Mouse (Mus musculus): ENCODE data around the gene Pbx3. TPM values are rescaled to one million over a fixed set of nuclear protein-coding genes. Genes with fewer than 3 reads are reported as not detected.

Pbx3 gene
- polyA plus RNA-seq, 1 experiment from 2014 or later: 133 TPM

DNA sequence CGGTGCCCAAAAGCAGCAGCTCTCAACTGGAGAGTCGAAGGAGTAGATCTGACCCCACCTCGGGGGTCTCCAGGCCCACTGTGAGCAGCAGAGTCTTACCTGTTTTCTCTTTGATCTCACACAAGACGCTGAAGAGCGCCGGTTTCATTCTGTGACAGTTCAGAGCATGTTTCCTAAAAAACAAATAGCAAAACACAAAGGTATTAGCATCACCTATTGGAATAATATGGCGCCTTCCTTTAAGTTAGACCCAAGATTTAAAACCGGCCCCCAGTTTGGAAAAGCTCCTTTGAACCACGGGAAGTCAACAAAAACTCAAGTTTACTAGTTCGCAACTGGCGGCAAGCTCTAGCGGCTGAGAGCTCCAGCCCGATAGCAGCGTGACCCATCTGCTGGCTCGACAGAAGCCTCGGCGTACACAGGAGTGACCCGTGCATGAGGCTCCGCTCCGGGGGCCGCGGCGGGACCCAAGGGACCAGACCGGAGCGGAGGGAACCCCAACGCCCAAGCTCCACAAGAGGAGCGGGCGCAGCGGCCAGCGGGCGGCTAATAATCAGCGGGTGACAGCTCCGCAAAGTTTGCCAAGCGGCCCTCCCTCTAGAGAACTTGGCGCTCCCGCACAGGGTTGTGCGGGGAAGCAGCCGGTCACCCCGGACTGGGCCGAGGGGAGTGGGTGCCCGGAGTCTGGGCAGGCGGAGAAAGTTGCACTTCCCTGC, 2.1 kb downstream of the Pbx3 start:
- Histone ChIP-seq H3K9ac (peak overlapping the region; percentile 99), H3K27me3 (no peaks in the 10 kb centered on the region), H3K4me1 (replicated peaks) (peaks cover 29% of the 10 kb centered on the region), H3K9me3 (no peaks in the 10 kb centered on the region), H3K4me2 (peak overlapping the region; percentile 88), H3K27ac (peak overlapping the region; percentile 99), H3K4me3 (peak overlapping the region; percentile 92), H3K36me3 (no peaks in the 10 kb centered on the region)
- WGBS: under 1% methylated on average over 42 of the region's 42 CpGs
- no peak for ATAC-seq (ENCODE audit: low FRiP score)

DNA sequence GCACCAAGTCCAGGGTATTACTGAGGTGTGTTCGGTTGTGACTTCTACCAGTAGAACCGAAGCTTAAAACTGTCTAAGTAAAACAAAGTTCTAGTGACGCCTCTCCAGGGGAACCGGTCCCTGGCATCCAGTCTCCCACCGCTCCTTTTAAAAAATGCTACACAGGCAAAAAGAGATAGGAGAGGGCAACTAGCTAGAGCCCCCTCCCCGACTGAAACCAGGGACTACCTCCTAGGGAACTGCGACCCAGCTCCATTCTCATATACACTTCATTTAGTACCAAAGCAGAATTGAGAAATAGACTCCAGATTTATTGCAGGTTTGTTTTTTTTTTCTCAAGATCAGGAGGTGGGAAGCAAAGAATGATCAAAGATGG, 2.6 kb downstream of the Pbx3 start:
- no peaks in the 10 kb centered on the region for H3K9me3 ChIP-seq
- peak overlapping the region; percentile 92 for H3K4me3 ChIP-seq
- no peaks in the 10 kb centered on the region for H3K36me3 ChIP-seq
- no peaks in the 10 kb centered on the region for H3K27me3 ChIP-seq
- 3% methylated on average over 7 of the region's 7 CpGs for WGBS
- peak overlapping the region; percentile 99 for H3K9ac ChIP-seq
- no peak for ATAC-seq (ENCODE audit: low FRiP score)
- H3K4me2 ChIP-seq: peak overlapping the region; percentile 88
- H3K4me1 ChIP-seq (replicated peaks): peaks cover 29% of the 10 kb centered on the region
- peak overlapping the region; percentile 99 for H3K27ac ChIP-seq

DNA sequence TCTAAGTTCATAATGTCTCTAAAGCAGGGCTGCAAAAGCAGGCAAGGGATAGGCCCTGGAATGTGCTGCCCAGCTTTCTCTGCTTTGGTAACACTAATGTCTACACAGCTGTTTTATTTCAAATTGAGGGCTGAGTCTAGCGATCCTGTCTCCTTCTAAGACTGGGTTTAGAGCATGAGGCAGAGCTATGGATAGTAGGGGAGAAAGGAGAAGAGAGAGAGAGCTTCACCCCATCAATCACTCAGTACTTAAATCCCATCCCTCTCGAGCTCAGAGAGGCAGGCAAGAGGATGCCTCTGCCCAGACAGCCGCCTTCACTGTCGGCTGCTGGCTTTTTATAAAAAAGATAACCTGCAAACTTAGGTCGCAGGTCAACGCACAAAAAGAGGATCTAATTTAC, 4.5 kb downstream of the Pbx3 start:
- Histone ChIP-seq H3K4me2 (peak overlapping the region; percentile 61), H3K27me3 (no peaks in the 10 kb centered on the region), H3K36me3 (no peaks in the 10 kb centered on the region), H3K4me1 (replicated peaks) (peaks cover 32% of the 10 kb centered on the region), H3K27ac (peak overlapping the region; percentile 87), H3K4me3 (peak overlapping the region; percentile 46), H3K9me3 (no peaks in the 10 kb centered on the region), H3K9ac (peak overlapping the region; percentile 80)
- WGBS: 14% methylated on average over 6 of the region's 6 CpGs
- no peak for ATAC-seq (ENCODE audit: low FRiP score)

DNA sequence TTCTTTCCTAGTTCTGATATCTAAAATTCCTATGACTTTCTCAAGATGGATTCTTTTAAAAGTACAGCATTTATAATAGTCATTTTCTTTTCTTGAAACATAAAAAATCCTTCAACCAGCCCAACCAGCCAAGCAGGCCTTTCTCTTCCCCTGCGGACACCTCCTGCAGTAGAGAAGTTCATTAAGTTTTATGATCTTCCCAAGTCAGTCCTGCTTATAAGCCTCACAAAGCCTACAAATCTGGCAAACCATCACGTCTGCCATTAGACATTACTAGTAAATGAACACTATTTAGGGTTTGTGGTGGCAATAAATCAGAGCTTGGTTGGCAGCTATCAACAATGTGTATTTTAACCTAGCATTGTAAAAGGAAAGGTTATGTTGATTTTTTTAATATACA, 5.9 kb downstream of the Pbx3 start:
- Histone ChIP-seq H3K9ac (peak overlapping the region; percentile 59; the same call in 1 of the 2 replicates), H3K9me3 (no peaks in the 10 kb centered on the region), H3K27me3 (no peaks in the 10 kb centered on the region), H3K4me2 (peak overlapping the region; percentile 51), H3K27ac (peak overlapping the region; percentile 59; the same call in 1 of the 2 replicates), H3K36me3 (no peaks in the 10 kb centered on the region), H3K4me3 (peak overlapping the region; percentile 32), H3K4me1 (replicated peaks) (peaks cover 31% of the 10 kb centered on the region)
- ATAC-seq (ENCODE audit: low FRiP score): no peak
- 41% methylated on average over 2 of the region's 2 CpGs for WGBS

DNA sequence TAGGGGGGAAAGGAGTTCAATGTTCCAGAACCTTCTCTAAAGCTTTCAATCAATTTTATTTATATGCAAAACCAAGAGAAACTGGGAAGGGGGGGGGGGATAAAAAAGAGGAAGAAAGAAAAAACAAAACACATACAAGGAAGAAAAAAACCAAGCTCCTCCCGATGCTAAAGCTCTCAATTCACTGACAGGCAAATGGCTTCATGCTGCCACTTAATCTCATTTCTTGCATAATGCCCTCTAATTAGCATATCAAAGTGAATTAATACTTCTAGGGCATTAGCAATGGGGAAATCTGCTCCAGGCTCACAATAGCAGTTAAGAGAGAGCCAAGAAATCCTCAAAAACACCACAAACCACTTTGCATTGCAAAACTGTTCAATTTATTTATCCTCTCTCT, 9.3 kb downstream of the Pbx3 start:
- Histone ChIP-seq H3K36me3 (no peaks in the 10 kb centered on the region), H3K9me3 (no peaks in the 10 kb centered on the region), H3K4me1 (replicated peaks) (peaks cover 41% of the 10 kb centered on the region), H3K9ac (peak overlapping the region; percentile 24; the same call in 1 of the 2 replicates), H3K4me2 (peak overlapping the region; percentile 37), H3K4me3 (0 out of 2 replicates have a peak overlapping the region, but pooled peaks have one; percentile 7), H3K27me3 (no peaks in the 10 kb centered on the region), H3K27ac (peak overlapping the region; percentile 48; the same call in 1 of the 2 replicates)
- WGBS: 6% methylated on average over 1 of the region's 1 CpGs
- no peak for ATAC-seq (ENCODE audit: low FRiP score)

DNA sequence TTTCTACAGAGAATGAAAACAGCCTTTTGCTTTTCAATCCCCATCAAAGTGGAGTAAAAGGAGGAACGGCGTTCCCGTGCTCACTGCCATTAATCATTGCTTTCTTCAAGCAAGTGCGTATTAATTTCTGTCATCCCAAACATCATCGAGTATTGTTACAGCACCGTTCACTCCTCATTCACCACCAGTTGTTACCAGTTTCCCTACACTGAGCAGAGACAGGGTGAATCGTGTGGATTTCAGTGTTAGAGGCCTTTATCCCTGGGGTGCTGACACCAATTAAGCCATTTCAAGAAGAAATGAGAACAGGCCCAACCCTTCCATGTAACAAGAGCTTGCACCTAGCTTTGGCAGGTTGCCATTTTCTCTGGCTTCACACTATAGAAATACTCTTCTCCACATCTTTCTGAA, 17.1 kb downstream of the Pbx3 start:
- Histone ChIP-seq H3K36me3 (no peaks in the 10 kb centered on the region), H3K4me1 (replicated peaks) (peaks cover 44% of the 10 kb centered on the region), H3K4me3 (no peak overlapping the region), H3K9ac (peak overlapping the region; percentile 56), H3K9me3 (no peaks in the 10 kb centered on the region), H3K4me2 (peak overlapping the region; percentile 27; the same call in 1 of the 2 replicates), H3K27ac (peak overlapping the region; percentile 84), H3K27me3 (no peaks in the 10 kb centered on the region)
- 21% methylated on average over 7 of the region's 7 CpGs for WGBS
- ATAC-seq (ENCODE audit: low FRiP score): no peak

DNA sequence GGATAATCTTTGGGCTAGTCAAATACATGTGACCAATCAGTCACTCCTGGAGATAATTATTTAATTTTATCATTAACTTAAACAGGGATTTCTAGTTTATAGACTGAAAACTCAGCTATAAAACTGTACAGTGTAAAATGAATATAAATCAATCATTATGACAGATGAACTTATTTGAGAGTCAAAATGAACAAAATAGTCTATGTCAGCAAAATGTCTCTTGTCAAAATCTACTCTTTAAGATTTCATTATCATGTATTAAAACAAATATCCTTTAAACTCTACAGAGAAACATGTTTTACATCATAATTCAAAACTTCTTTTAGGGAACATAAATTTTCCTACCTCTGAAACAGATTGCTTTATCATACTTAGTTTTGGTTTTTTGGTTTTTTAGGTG, 20.9 kb downstream of the Pbx3 start:
- Histone ChIP-seq H3K4me2 (no peak overlapping the region), H3K9me3 (no peaks in the 10 kb centered on the region), H3K9ac (no peak overlapping the region), H3K27me3 (no peaks in the 10 kb centered on the region), H3K27ac (no peak overlapping the region), H3K4me3 (no peak overlapping the region), H3K4me1 (replicated peaks) (peaks cover 36% of the 10 kb centered on the region), H3K36me3 (no peaks in the 10 kb centered on the region)
- ATAC-seq (ENCODE audit: low FRiP score): no peak

DNA sequence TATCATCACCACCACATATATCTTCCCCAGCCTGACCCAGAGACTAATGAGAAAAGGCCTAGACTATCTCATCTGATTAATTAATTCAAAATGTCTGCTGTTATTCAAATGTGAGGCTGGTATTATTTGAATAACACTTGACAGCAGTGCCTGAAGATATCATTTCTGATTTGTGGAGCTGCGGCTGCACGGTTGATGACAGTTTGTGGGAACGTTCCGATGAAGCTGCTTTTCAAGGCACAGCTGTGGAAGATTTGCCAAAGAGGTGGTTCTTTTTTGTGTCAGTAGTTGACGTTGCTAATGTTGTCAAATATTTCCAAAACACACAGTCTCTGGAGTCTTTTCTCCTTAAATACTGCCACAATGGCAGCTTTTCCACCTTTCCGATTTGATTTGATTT, 25.8 kb downstream of the Pbx3 start:
- no peak for ATAC-seq (ENCODE audit: low FRiP score)
- Histone ChIP-seq H3K27me3 (no peaks in the 10 kb centered on the region), H3K4me3 (no peak overlapping the region), H3K9ac (no peak overlapping the region), H3K4me2 (peak overlapping the region; percentile 19; the same call in 1 of the 2 replicates), H3K9me3 (no peaks in the 10 kb centered on the region), H3K36me3 (peaks cover 6% of the 10 kb centered on the region; the same call in 1 of the 2 replicates), H3K27ac (peak overlapping the region; percentile 76), H3K4me1 (replicated peaks) (peaks cover 35% of the 10 kb centered on the region)
- WGBS: 41% methylated on average over 6 of the region's 6 CpGs

DNA sequence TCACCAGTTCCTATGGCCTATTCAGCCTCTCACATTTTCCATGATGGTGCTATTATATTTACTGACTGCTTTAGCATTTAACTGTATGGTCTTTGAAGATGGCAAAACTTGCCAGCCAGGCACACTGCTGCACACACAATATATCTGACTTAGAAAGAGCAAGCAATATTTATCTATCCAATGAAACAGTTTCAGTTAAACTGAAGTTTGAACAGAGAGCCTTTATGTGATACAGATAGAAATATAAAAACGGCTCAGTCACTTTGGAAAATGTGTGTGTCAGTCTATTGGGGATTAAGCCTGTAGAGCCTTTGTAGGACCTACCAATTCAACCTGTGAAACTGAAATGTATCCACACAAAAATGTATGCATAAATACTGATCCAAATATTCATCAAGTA, 74.3 kb downstream of the Pbx3 start:
- Histone ChIP-seq H3K4me1 (replicated peaks) (peaks cover 8% of the 10 kb centered on the region), H3K4me2 (no peak overlapping the region), H3K36me3 (no peaks in the 10 kb centered on the region), H3K9me3 (no peaks in the 10 kb centered on the region), H3K27ac (no peak overlapping the region), H3K4me3 (no peak overlapping the region), H3K27me3 (no peaks in the 10 kb centered on the region), H3K9ac (no peak overlapping the region)
- no peak for ATAC-seq (ENCODE audit: low FRiP score)
- 93% methylated on average over 1 of the region's 1 CpGs for WGBS

DNA sequence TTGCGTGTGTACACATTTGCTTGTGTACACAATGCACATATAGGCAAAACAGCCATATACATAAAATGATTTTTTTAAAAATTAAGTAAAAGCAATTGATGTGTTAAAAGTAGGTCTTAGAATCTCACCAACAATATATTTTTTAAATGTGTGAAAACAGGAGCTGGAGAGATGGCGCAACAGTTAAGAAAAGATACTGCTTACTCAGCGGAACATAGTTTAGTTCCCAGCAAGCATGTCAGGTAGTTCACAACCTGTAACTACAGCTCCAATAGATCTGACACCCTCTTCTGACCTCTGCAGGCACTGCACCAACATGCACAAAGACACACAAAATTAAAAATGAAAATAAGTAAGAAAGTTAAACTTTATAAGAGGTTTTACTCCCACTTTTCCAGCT, 74.7 kb downstream of the Pbx3 start:
- no peak overlapping the region for H3K4me2 ChIP-seq
- H3K9me3 ChIP-seq: no peaks in the 10 kb centered on the region
- WGBS: 96% methylated on average over 3 of the region's 3 CpGs

DNA sequence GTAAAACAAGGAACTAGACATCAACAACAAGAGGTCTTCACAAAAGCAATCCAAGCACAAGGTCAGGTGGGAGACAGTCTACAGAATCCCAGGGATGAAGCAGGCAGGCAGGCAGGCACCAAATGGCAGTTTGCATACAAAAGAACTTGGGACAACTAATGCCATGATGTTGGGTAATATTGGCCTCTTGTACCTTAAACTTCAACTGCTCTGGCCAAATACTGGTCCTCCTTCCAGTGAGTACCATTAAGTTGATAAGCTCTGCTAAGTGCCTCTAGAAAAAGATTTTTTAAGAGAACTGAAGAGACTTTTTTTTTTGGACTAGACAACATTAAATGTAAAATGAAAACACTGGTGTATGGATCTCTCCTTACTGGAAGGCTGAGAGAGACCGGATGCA, 83.2 kb downstream of the Pbx3 start:
- no peaks in the 10 kb centered on the region for H3K27me3 ChIP-seq
- H3K4me3 ChIP-seq: no peak overlapping the region
- H3K4me2 ChIP-seq: no peak overlapping the region
- no peaks in the 10 kb centered on the region for H3K36me3 ChIP-seq
- H3K9ac ChIP-seq: no peak overlapping the region
- ATAC-seq (ENCODE audit: low FRiP score): no peak
- 74% methylated on average over 1 of the region's 1 CpGs for WGBS
- peak overlapping the region; percentile 70; the same call in 1 of the 2 replicates for H3K27ac ChIP-seq
- no peaks in the 10 kb centered on the region for H3K9me3 ChIP-seq
- H3K4me1 ChIP-seq (replicated peaks): peaks cover 22% of the 10 kb centered on the region

More for the DNA sequence above, 74.7 kb downstream of the Pbx3 start:
- Histone ChIP-seq H3K9ac (no peak overlapping the region), H3K27ac (no peak overlapping the region), H3K4me3 (no peak overlapping the region), H3K27me3 (no peaks in the 10 kb centered on the region), H3K4me1 (replicated peaks) (peaks cover 5% of the 10 kb centered on the region), H3K36me3 (no peaks in the 10 kb centered on the region)
- no peak for ATAC-seq (ENCODE audit: low FRiP score)

DNA sequence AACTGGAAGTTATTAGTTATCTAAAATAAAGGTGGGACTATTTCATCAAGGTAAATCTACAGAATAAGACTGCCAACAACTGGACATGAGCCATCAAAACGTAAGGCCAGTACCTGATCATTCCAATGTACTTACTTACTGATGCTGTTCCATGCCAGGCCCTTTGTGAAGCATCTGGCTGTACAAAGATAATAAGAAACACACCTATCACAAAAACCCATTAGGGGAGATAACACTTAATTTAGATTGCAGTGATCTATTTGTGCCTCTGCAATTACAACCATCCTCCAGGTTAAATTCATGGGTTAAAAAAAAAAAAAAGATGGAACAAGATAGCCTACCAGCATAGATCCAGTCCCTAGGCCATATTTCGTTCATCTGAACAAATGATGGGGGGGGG, 88.7 kb downstream of the Pbx3 start:
- Histone ChIP-seq H3K9me3 (no peaks in the 10 kb centered on the region), H3K4me1 (replicated peaks) (peaks cover 49% of the 10 kb centered on the region), H3K4me2 (no peak overlapping the region), H3K36me3 (no peaks in the 10 kb centered on the region), H3K27me3 (no peaks in the 10 kb centered on the region), H3K9ac (no peak overlapping the region), H3K27ac (peak overlapping the region; percentile 35; the same call in 1 of the 2 replicates), H3K4me3 (no peak overlapping the region)
- no peak for ATAC-seq (ENCODE audit: low FRiP score)
- WGBS: 65% methylated on average over 2 of the region's 2 CpGs

DNA sequence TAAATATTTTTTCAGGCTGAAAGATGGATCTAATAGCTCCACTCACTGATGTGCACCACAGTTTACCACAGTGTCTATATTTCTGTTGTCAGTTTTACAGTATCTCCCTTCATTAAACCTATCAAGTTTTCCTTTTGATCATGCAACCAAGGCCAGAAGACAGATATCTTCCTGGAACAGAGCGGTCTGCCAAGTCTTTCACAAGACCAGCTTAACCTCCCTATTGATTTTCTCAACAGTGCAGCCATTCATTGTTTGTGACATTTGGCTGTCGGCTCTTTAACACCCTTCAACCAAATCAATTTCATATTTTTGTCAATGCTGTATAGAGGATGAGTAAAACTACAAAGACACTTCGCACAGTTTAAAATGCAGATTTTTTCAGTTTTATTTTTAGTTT, 91.9 kb downstream of the Pbx3 start:
- Histone ChIP-seq H3K4me3 (no peak overlapping the region), H3K4me1 (replicated peaks) (peaks cover 53% of the 10 kb centered on the region), H3K36me3 (no peaks in the 10 kb centered on the region), H3K27ac (peak overlapping the region; percentile 66; the same call in 1 of the 2 replicates), H3K9ac (no peak overlapping the region), H3K27me3 (no peaks in the 10 kb centered on the region), H3K9me3 (no peaks in the 10 kb centered on the region), H3K4me2 (no peak overlapping the region)
- ATAC-seq (ENCODE audit: low FRiP score): no peak
- 42% methylated on average over 3 of the region's 3 CpGs for WGBS

Data from hindbrain, embryonic 13.5 days (tissue).